Mouse (Mus musculus): ENCODE measurements around the gene Ablim1. TPM values are rescaled to one million over a fixed set of nuclear protein-coding genes. Genes with fewer than 3 reads are reported as not detected.

Ablim1 gene
- polyA plus RNA-seq, 1 experiment from 2014 or later, result 12.4 TPM

- 74% methylated on average over 8 of the region's 8 CpGs for WGBS (ENCODE audit: insufficient replicate concordance)
- ATAC-seq (ENCODE audit: low read depth), result no peak
These were observed 36.5 kb downstream of the Ablim1 start for GRCm38 (mm10) chr19:57278263-57278662.

GRCm38 (mm10) chr19:57277010-57277409 lies 37.7 kb downstream of the Ablim1 start:
- H3K4me3 ChIP-seq (ENCODE audit: low read depth, low read length), result no peak overlapping the region
- H3K9ac ChIP-seq (ENCODE audit: low read depth, low read length), result no peak overlapping the region
- H3K27ac ChIP-seq (ENCODE audit: low read length), result no peak overlapping the region
- no peak overlapping the region for H3K4me2 ChIP-seq (ENCODE audit: low read depth, low read length)
- H3K9me3 ChIP-seq (replicated peaks; ENCODE audit: control insufficient read depth, low read length), result no peaks in the 10 kb centered on the region
- no peak for ATAC-seq (ENCODE audit: low read depth)
- H3K27me3 ChIP-seq (ENCODE audit: control insufficient read depth, insufficient read depth, low read depth, low read length), result no peaks in the 10 kb centered on the region
- WGBS (ENCODE audit: insufficient replicate concordance), result 75% methylated on average over 6 of the region's 6 CpGs
- H3K36me3 ChIP-seq (ENCODE audit: control insufficient read depth, insufficient read depth), result no peaks in the 10 kb centered on the region
- peaks cover 5% of the 10 kb centered on the region for H3K4me1 ChIP-seq (ENCODE audit: control insufficient read depth, low read depth, low read length)

More at GRCm38 (mm10) chr19:57278263-57278662, 36.5 kb downstream of the Ablim1 start:
- Histone ChIP-seq H3K27me3 (ENCODE audit: control insufficient read depth, insufficient read depth, low read depth, low read length) (no peaks in the 10 kb centered on the region), H3K9me3 (replicated peaks; ENCODE audit: control insufficient read depth, low read length) (no peaks in the 10 kb centered on the region), H3K27ac (ENCODE audit: low read length) (no peak overlapping the region), H3K36me3 (ENCODE audit: control insufficient read depth, insufficient read depth) (no peaks in the 10 kb centered on the region), H3K4me3 (ENCODE audit: low read depth, low read length) (no peak overlapping the region), H3K4me1 (ENCODE audit: control insufficient read depth, low read depth, low read length) (no peaks in the 10 kb centered on the region), H3K4me2 (ENCODE audit: low read depth, low read length) (no peak overlapping the region), H3K9ac (ENCODE audit: low read depth, low read length) (no peak overlapping the region)

GRCm38 (mm10) chr19:57275166-57275953 lies 39.4 kb downstream of the Ablim1 start:
- 52% methylated on average over 15 of the region's 15 CpGs for WGBS (ENCODE audit: insufficient replicate concordance)
- peak; percentile 67 for ATAC-seq (ENCODE audit: low read depth)
- H3K4me3 ChIP-seq (ENCODE audit: low read depth, low read length), result no peak overlapping the region
- H3K4me2 ChIP-seq (ENCODE audit: low read depth, low read length), result peak overlapping the region; percentile 33; the same call in 1 of the 2 replicates
- no peaks in the 10 kb centered on the region for H3K9me3 ChIP-seq (replicated peaks; ENCODE audit: control insufficient read depth, low read length)
- no peaks in the 10 kb centered on the region for H3K27me3 ChIP-seq (ENCODE audit: control insufficient read depth, insufficient read depth, low read depth, low read length)
- peaks cover 7% of the 10 kb centered on the region for H3K4me1 ChIP-seq (ENCODE audit: control insufficient read depth, low read depth, low read length)
- H3K9ac ChIP-seq (ENCODE audit: low read depth, low read length), result no peak overlapping the region
- no peaks in the 10 kb centered on the region for H3K36me3 ChIP-seq (ENCODE audit: control insufficient read depth, insufficient read depth)
- peak overlapping the region; percentile 77 for H3K27ac ChIP-seq (ENCODE audit: low read length)

GRCm38 (mm10) chr19:57274717-57275116 lies 40.0 kb downstream of the Ablim1 start:
- peak overlapping the region; percentile 33; the same call in 1 of the 2 replicates for H3K4me2 ChIP-seq (ENCODE audit: low read depth, low read length)
- ATAC-seq (ENCODE audit: low read depth), result peak; percentile 62
- H3K36me3 ChIP-seq (ENCODE audit: control insufficient read depth, insufficient read depth), result no peaks in the 10 kb centered on the region
- no peak overlapping the region for H3K4me3 ChIP-seq (ENCODE audit: low read depth, low read length)
- H3K27ac ChIP-seq (ENCODE audit: low read length), result peak overlapping the region; percentile 77
- H3K9ac ChIP-seq (ENCODE audit: low read depth, low read length), result 0 out of 2 replicates have a peak overlapping the region, but pooled peaks have one; percentile 4
- no peaks in the 10 kb centered on the region for H3K27me3 ChIP-seq (ENCODE audit: control insufficient read depth, insufficient read depth, low read depth, low read length)
- H3K4me1 ChIP-seq (ENCODE audit: control insufficient read depth, low read depth, low read length), result peaks cover 7% of the 10 kb centered on the region
- 41% methylated on average over 6 of the region's 6 CpGs for WGBS (ENCODE audit: insufficient replicate concordance)
- H3K9me3 ChIP-seq (replicated peaks; ENCODE audit: control insufficient read depth, low read length), result no peaks in the 10 kb centered on the region

GRCm38 (mm10) chr19:57274286-57274685 lies 40.4 kb downstream of the Ablim1 start:
- H3K27me3 ChIP-seq (ENCODE audit: control insufficient read depth, insufficient read depth, low read depth, low read length), result no peaks in the 10 kb centered on the region
- H3K4me3 ChIP-seq (ENCODE audit: low read depth, low read length), result no peak overlapping the region
- WGBS (ENCODE audit: insufficient replicate concordance), result 40% methylated on average over 12 of the region's 12 CpGs
- H3K9ac ChIP-seq (ENCODE audit: low read depth, low read length), result no peak overlapping the region
- H3K9me3 ChIP-seq (replicated peaks; ENCODE audit: control insufficient read depth, low read length), result no peaks in the 10 kb centered on the region
- peaks cover 7% of the 10 kb centered on the region for H3K4me1 ChIP-seq (ENCODE audit: control insufficient read depth, low read depth, low read length)
- no peaks in the 10 kb centered on the region for H3K36me3 ChIP-seq (ENCODE audit: control insufficient read depth, insufficient read depth)
- peak overlapping the region; percentile 33; the same call in 1 of the 2 replicates for H3K4me2 ChIP-seq (ENCODE audit: low read depth, low read length)
- peak overlapping the region; percentile 77 for H3K27ac ChIP-seq (ENCODE audit: low read length)
- no peak for ATAC-seq (ENCODE audit: low read depth)

- peak; percentile 67 for ATAC-seq (ENCODE audit: low read depth)
- Histone ChIP-seq H3K4me1 (ENCODE audit: control insufficient read depth, low read depth, low read length) (peaks cover 7% of the 10 kb centered on the region), H3K4me2 (ENCODE audit: low read depth, low read length) (0 out of 2 replicates have a peak overlapping the region, but pooled peaks have one; percentile 9), H3K27me3 (ENCODE audit: control insufficient read depth, insufficient read depth, low read depth, low read length) (no peaks in the 10 kb centered on the region), H3K4me3 (ENCODE audit: low read depth, low read length) (no peak overlapping the region), H3K9ac (ENCODE audit: low read depth, low read length) (no peak overlapping the region), H3K9me3 (replicated peaks; ENCODE audit: control insufficient read depth, low read length) (no peaks in the 10 kb centered on the region), H3K36me3 (ENCODE audit: control insufficient read depth, insufficient read depth) (no peaks in the 10 kb centered on the region), H3K27ac (ENCODE audit: low read length) (peak overlapping the region; percentile 25; the same call in 1 of the 2 replicates)
- WGBS (ENCODE audit: insufficient replicate concordance), result 35% methylated on average over 13 of the region's 13 CpGs
These were observed 41.7 kb downstream of the Ablim1 start for GRCm38 (mm10) chr19:57272824-57273613.

- no peaks in the 10 kb centered on the region for H3K9me3 ChIP-seq (replicated peaks; ENCODE audit: control insufficient read depth, low read length)
- H3K4me2 ChIP-seq (ENCODE audit: low read depth, low read length), result no peak overlapping the region
- no peak overlapping the region for H3K4me3 ChIP-seq (ENCODE audit: low read depth, low read length)
- H3K4me1 ChIP-seq (ENCODE audit: control insufficient read depth, low read depth, low read length), result peaks cover 7% of the 10 kb centered on the region
- no peaks in the 10 kb centered on the region for H3K27me3 ChIP-seq (ENCODE audit: control insufficient read depth, insufficient read depth, low read depth, low read length)
- WGBS (ENCODE audit: insufficient replicate concordance), result 78% methylated on average over 16 of the region's 16 CpGs
- H3K9ac ChIP-seq (ENCODE audit: low read depth, low read length), result no peak overlapping the region
- no peaks in the 10 kb centered on the region for H3K36me3 ChIP-seq (ENCODE audit: control insufficient read depth, insufficient read depth)
- no peak overlapping the region for H3K27ac ChIP-seq (ENCODE audit: low read length)
- ATAC-seq (ENCODE audit: low read depth), result no peak
These were observed 43.0 kb downstream of the Ablim1 start for GRCm38 (mm10) chr19:57271757-57272156.

- Histone ChIP-seq H3K4me3 (ENCODE audit: low read depth, low read length) (no peak overlapping the region), H3K4me2 (ENCODE audit: low read depth, low read length) (no peak overlapping the region), H3K36me3 (ENCODE audit: control insufficient read depth, insufficient read depth) (no peaks in the 10 kb centered on the region), H3K9me3 (replicated peaks; ENCODE audit: control insufficient read depth, low read length) (no peaks in the 10 kb centered on the region), H3K9ac (ENCODE audit: low read depth, low read length) (no peak overlapping the region), H3K27ac (ENCODE audit: low read length) (no peak overlapping the region), H3K27me3 (ENCODE audit: control insufficient read depth, insufficient read depth, low read depth, low read length) (no peaks in the 10 kb centered on the region), H3K4me1 (ENCODE audit: control insufficient read depth, low read depth, low read length) (peaks cover 7% of the 10 kb centered on the region)
- ATAC-seq (ENCODE audit: low read depth), result no peak; the same call in 1 of the 2 replicates
- WGBS (ENCODE audit: insufficient replicate concordance), result 61% methylated on average over 6 of the region's 6 CpGs
These were observed 44.0 kb downstream of the Ablim1 start for GRCm38 (mm10) chr19:57270711-57271110.
